Mouse (Mus musculus): Measurements from ENCODE around the gene Olfr1123.
"Not testable (repeated sequence)": the region's sequence is repeated elsewhere in the genome, so short reads cannot be mapped to it uniquely, and the experiment has no call there.

Gene Olfr1123

DNA sequence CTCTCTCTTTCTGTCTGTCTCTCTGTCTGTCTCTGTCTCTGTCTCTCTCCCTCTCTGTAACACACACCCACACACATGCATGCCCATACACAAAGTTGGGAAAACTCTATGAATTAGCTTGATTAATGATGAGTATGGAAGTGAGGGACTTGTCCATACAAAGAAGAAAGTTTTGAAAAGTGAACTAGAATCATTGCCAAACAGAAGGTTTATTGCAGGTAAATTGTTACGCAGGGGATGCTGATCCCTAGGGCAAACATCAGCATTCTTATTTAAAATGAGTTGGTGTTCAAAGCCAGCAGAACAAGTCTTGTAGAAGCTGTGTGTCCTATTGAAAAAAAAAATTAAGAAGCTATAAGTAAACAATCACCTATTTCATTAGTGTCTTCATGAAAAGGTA, at the start of gene Olfr1123:
TSS of gene Olfr1123 (plus strand) at position 301 of the 400 bp plus-strand sequence.
- no peak for DNase-seq (ENCODE audit: low spot score in 2 of 2)

DNA sequence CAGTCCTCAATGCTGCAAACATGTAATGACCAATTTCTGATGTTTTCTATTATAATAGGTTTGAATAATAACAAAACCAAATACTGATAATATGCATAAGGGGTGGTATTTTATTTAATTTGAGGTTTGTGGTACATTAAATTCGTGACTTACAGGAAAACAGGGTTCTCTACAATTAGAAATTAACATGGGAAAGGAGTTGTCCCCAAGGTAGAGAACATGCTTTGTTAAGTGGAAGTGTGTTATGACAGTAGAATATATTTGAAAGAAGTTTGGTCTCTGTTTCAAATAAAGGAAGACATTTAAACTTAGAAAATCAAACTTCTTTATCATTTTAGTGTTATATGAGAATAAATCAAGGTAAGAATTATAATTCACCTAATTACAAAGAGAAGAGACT, 46.8 kb upstream of the Olfr1123 start, which contains the start of gene Olfr1121:
TSS of gene Olfr1121 (plus strand) at position 301 of the 400 bp plus-strand sequence.
- DNase-seq (ENCODE audit: low spot score in 2 of 2): no peak

DNA sequence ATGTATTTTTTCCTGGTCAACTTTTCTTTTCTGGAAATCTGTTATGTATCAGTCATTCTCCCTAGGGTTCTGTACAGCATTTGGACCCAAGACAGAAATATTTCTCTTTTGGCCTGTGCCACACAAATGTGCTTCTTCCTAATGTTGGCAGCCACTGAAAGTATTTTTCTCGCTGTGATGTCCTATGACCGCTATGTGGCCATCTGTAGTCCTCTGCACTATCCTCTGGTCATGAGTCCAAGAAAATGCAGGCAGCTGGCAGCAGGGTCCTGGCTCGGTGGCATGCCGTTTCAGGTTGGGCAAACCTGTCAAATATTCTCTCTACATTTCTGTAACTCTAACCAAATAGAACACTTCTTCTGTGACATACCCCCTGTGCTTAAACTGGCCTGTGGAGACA, 44.7 kb upstream of the Olfr1123 start:
- DNase-seq (ENCODE audit: low spot score in 2 of 2): no peak

DNA sequence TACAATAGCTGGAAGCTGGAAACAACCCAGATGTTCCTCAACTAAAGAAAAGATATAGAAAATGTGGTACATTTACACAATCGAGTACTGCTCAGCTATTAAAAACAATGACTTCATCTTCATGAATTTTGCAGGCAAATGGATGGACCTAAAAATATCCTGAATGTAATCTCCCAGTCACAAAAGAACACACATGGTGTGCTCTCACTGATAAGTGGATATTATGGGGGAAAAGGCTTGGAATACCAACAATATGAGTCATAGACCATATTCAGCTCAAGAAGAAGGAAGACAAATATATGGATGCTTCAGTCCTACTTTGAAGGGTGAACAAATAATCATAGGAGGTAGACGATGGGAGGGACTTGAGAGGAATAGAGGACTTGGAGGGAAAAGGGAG, 32.5 kb upstream of the Olfr1123 start:
- no peak for DNase-seq (ENCODE audit: low spot score in 2 of 2)

DNA sequence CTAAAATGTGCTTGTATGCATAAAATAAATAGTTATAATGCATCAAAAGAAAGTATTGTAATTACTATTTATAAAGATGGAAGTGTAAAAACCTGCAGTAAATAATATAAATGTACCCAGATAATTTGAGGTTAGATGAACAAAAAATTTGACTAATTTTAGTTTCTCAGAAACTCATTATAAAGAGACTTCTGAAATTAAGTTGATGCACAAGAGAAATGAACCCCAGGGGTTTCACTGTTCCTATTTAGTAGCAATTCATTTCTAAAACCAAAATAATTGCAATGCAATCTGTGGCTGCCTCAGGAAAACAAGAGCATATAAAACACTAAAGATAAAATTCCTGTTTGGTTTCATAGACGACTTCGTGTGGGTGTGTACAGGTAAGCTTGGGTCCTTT, 30.9 kb upstream of the Olfr1123 start, which contains the start of gene Olfr1122:
TSS of gene Olfr1122 (plus strand) at position 301 of the 400 bp plus-strand sequence.
- DNase-seq (ENCODE audit: low spot score in 2 of 2): no peak

DNA sequence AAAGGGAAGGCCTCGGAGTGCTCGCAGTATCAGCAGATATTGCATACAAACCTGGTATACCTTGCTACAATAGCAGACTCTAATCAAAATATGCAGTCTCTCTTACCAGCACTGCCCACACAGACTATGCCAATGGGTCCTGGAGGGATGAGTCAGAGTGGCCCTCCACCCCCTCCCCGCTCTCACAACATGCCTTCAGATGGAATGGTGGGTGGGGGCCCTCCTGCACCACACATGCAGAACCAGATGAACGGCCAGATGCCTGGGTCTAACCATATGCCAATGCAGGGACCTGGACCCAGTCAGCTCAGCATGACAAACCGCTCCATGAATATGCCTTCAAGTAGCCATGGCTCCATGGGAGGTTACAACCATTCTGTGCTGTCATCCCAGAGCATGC, 22.8 kb upstream of the Olfr1123 start:
- DNase-seq (ENCODE audit: low spot score in 2 of 2): not testable (repeated sequence)

DNA sequence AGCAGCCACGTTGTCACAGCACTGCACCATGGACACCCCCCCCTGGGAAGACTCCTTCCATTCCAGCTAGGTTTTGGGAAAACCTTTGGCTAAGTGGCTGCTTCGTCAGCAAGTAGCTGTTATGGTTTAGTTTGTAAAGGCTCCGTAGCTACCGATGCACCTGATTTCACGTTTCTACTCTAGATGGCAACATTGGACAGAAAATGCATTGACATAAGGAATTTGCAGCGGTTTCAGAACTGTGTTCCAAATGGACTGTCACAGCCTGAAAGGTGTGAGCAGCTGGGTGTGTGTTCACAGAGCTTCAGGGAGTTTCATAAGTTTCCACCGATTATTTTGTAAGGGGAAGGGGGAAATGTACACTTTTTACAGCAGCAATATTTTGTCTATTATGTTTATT, 21.7 kb upstream of the Olfr1123 start:
- not testable (repeated sequence) for DNase-seq (ENCODE audit: low spot score in 2 of 2)

DNA sequence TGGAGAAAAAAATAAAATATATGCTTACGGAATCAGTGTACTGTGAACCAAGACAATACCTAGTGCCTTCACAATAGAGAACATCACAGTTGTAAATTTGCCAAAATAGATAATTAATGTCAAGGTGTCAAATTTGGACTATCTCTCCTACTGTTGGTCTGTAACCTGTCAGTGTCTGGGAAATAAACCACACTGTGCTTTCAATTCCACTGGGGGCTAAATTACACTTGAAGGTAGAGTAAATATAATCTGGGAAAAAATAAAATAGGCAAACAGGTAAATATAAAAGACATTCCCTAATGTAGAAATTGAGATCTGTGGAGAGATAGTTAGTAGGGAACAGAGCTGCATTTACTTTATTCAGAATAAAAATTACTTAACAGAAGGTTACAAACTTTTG, 13.5 kb downstream of the Olfr1123 start, which contains the start of gene Olfr1124:
TSS of gene Olfr1124 (plus strand) at position 301 of the 400 bp plus-strand sequence.
- no peak for DNase-seq (ENCODE audit: low spot score in 2 of 2)

DNA sequence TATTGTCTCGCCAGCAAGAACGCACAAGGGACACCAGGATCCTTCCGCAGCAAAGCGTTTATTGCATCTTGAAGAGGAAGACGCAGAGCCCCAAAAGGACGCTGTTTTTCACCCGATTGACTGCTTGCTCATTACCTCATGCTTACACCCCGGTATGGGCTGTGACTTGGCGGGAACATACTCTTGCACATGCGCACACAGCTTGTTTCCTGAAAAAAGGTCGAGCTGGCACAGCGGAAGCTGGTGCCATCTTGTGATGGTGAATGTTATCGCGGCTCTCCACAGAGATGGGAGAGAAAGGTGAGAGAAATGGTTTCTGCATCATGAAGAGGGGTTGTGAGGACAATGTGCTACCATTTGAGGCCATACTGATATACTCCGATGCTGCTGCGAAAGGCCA, 21.3 kb downstream of the Olfr1123 start:
- DNase-seq (ENCODE audit: low spot score in 2 of 2): no peak

DNA sequence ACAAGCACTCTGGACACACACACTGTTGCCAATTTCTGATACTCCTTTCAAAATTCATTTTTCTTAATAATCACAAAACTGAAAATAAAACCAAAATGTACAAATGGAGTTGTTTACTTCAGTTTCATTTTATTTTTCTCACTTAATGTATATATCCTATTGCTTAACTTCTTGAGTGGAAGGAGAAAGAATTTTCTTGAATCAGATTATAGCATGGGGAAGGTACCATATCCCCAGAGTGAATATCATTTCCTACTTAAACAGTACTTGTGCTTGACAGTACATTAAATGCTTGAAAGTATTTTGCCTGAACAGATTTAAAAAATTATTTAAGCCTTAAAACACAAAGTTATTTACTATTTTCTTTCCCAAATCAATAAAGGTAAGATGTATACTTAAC, 37.2 kb downstream of the Olfr1123 start, which contains the start of gene Olfr1126:
TSS of gene Olfr1126 (plus strand) at position 301 of the 400 bp plus-strand sequence.
- no peak for DNase-seq (ENCODE audit: low spot score in 2 of 2)

DNA sequence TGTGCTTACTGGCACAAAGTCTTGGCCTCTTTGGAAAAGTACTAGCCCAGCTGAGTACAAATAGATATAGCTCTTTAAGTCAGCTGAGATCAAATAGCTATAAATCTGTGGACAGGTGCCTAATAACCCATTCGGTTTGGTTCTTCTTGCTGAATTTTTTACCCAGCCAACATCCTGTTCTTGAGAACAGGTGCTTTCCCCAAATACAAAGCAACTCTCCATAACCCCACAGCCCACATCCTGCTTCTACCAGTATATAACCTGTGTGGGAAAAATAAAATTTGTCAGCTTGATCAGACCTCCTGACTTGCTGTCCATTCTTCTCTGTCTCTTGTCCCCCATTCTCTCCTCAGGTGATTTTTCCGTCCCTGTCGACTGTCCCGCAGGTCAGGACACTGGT, 45.3 kb downstream of the Olfr1123 start:
- DNase-seq (ENCODE audit: low spot score in 2 of 2): no peak

Measured in spleen, postnatal 4 days (tissue).